In the genomic region with DNA sequence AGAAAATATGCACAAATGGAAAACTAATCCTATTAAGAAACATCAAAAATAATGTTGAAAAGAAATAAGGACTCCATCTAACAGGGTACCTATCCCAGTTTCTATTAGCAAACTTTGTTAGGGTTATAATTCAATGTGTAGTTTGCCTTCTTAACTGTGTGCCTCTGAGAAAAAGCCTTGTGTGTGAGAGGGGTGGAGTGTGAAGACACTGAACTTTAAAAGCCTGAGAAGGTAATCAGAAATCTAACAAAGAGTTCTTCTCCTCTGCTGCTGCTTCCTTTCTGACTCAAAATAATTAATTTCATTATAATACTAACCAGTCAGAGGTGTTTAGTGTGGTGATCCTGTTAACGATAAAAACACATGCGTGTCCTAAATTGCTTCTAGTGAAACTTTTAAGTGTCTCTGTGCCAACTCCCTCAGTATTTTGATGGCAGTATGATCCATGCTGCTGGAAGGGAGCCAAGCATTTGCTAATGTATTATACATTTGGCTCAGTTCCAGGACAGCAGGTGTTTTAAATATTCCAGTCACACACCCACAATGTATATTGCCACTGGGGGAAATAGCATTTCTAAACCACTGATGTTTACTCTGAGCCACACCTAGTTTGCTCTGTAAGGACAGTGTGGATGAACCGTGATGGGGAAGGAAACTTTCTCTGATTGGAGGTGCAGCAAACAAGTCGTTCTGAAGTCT, we compare ENCODE assay signal across 8 mouse cellular contexts.
A peak's percentile ranks its signal among the peaks of the same experiment; 100 is the strongest.
DNase-seq lines count a peak whose midpoint lies in the region; ATAC-seq and TF ChIP-seq lines count a peak whose summit lies in the region.
"Had no signal": no experiment of that assay in that cellular context is flagged by ENCODE, and none has a peak within 500 bp of the region (broad histone marks: within the 10 kb centered on the region; RNA-seq: fewer than 3 reads in every experiment).

No protein-coding gene starts in this region.

- H3K36me3 ChIP-seq in liver, postnatal 0 days (replicated peaks; ENCODE audit: insufficient read depth, low read length), result no peaks in the 10 kb centered on the region
- H3K36me3 ChIP-seq in embryonic facial prominence, embryonic 15.5 days, result no peaks in the 10 kb centered on the region
- H3K36me3 ChIP-seq in intestine, embryonic 15.5 days, result no peaks in the 10 kb centered on the region
- H3K36me3 ChIP-seq: liver, embryonic 12.5 days had no signal

- 49% methylated on average over 4 of the region's 4 CpGs for WGBS in liver, postnatal 0 days (ENCODE audit: insufficient replicate concordance)
- 10% methylated on average over 4 of the region's 4 CpGs for WGBS in embryonic facial prominence, embryonic 15.5 days
- 11% methylated on average over 4 of the region's 4 CpGs for WGBS in intestine, embryonic 15.5 days

- no peak overlapping the region for H3K4me3 ChIP-seq in liver, postnatal 0 days (ENCODE audit: low read depth, low read length)
- H3K4me3 ChIP-seq in embryonic facial prominence, embryonic 15.5 days (replicated peaks), result no peak overlapping the region
- no peak overlapping the region for H3K4me3 ChIP-seq in intestine, embryonic 15.5 days (replicated peaks)
- H3K4me3 ChIP-seq: liver, embryonic 12.5 days had no signal

- peaks cover 2% of the 10 kb centered on the region for H3K4me1 ChIP-seq in liver, postnatal 0 days (ENCODE audit: insufficient read depth)
- H3K4me1 ChIP-seq in embryonic facial prominence, embryonic 15.5 days, result peaks cover 22% of the 10 kb centered on the region
- H3K4me1 ChIP-seq in intestine, embryonic 15.5 days (replicated peaks), result no peaks in the 10 kb centered on the region; the same call in 1 of the 2 replicates

- peak overlapping the region; percentile 52; the same call in 1 of the 2 replicates for H3K27ac ChIP-seq in liver, postnatal 0 days (ENCODE audit: low read depth)
- H3K27ac ChIP-seq in embryonic facial prominence, embryonic 15.5 days (replicated peaks), result no peak overlapping the region
- H3K27ac ChIP-seq in intestine, embryonic 15.5 days, result no peak overlapping the region
- H3K27ac ChIP-seq: liver, embryonic 12.5 days had no signal

- TF ChIP-seq EP300 in liver, postnatal 0 days (IDR thresholded peaks at IDR 0.05; ENCODE audit: low read depth), result no peak

- no peaks in the 10 kb centered on the region for H3K9me3 ChIP-seq in liver, postnatal 0 days (ENCODE audit: low read length)
- H3K9me3 ChIP-seq in embryonic facial prominence, embryonic 15.5 days (replicated peaks), result no peaks in the 10 kb centered on the region
- H3K9me3 ChIP-seq in intestine, embryonic 15.5 days, result no peaks in the 10 kb centered on the region
- H3K9me3 ChIP-seq: liver, embryonic 12.5 days had no signal

- DNase-seq in liver, postnatal 0 days, result no peak
- no peak for DNase-seq in liver
- peak; percentile 71 for DNase-seq in retina, postnatal 1 day
- no peak for DNase-seq in thymus, adult 18-20 months

- H3K27me3 ChIP-seq in liver, postnatal 0 days (ENCODE audit: insufficient read depth, low read length), result no peaks in the 10 kb centered on the region
- H3K27me3 ChIP-seq in embryonic facial prominence, embryonic 15.5 days, result no peaks in the 10 kb centered on the region
- no peaks in the 10 kb centered on the region for H3K27me3 ChIP-seq in intestine, embryonic 15.5 days (replicated peaks)
- H3K27me3 ChIP-seq: liver, embryonic 12.5 days had no signal

- H3K4me2 ChIP-seq in liver, postnatal 0 days (ENCODE audit: low read depth, low read length), result no peak overlapping the region
- H3K4me2 ChIP-seq in embryonic facial prominence, embryonic 15.5 days (replicated peaks), result no peak overlapping the region
- no peak overlapping the region for H3K4me2 ChIP-seq in intestine, embryonic 15.5 days (replicated peaks)
- H3K4me2 ChIP-seq: liver, embryonic 12.5 days had no signal

- no peak overlapping the region for H3K9ac ChIP-seq in liver, postnatal 0 days (replicated peaks)
- no peak overlapping the region for H3K9ac ChIP-seq in embryonic facial prominence, embryonic 15.5 days
- no peak overlapping the region for H3K9ac ChIP-seq in intestine, embryonic 15.5 days
- H3K9ac ChIP-seq: liver, embryonic 12.5 days had no signal

- no peak for ATAC-seq in liver, postnatal 0 days
- peak; percentile 70 for ATAC-seq in embryonic facial prominence, embryonic 15.5 days (ENCODE audit: insufficient number of reproducible peaks, low FRiP score, low TSS enrichment, low read depth)
- ATAC-seq in intestine, embryonic 15.5 days, result peak; percentile 94
- no peak for ATAC-seq in megakaryocyte progenitor cell, adult 5-6 weeks (replicated peaks; ENCODE audit: poor library complexity)
- ATAC-seq: liver, embryonic 12.5 days had no signal

- no peak for TF ChIP-seq CTCF in liver, postnatal 0 days (IDR thresholded peaks at IDR 0.05; ENCODE audit: low read depth)

Comparison
In these comparisons a context has a peak if more than half of its experiments do, and no peak if none do; other contexts are left out.
1. ATAC-seq: peak in embryonic facial prominence, embryonic 15.5 days (single experiment) and intestine, embryonic 15.5 days (single experiment); none in liver, postnatal 0 days (single experiment) and megakaryocyte progenitor cell, adult 5-6 weeks (single experiment).